Mouse (Mus musculus): ENCODE measurements at regions not wholly inside any gene's neighbourhood (a gene's known extent, or its start where the extent isn't known, plus 50 kb on each side); places are given as distances from the start of the nearest gene placed in this dataset.

GRCm38 (mm10) chr5:119944371-119944770 is 111.9 kb downstream of the Tbx5 start:
- no peak for DNase-seq (ENCODE audit: low spot score in 2 of 2)

GRCm38 (mm10) chr5:119948399-119948798 is 115.9 kb downstream of the Tbx5 start:
- DNase-seq (ENCODE audit: low spot score in 2 of 2): no peak

GRCm38 (mm10) chr5:119952085-119952484 is 119.6 kb downstream of the Tbx5 start:
- DNase-seq (ENCODE audit: low spot score in 2 of 2): no peak

GRCm38 (mm10) chr5:119953189-119953588 is 120.7 kb downstream of the Tbx5 start:
- no peak for DNase-seq (ENCODE audit: low spot score in 2 of 2)

DNA sequence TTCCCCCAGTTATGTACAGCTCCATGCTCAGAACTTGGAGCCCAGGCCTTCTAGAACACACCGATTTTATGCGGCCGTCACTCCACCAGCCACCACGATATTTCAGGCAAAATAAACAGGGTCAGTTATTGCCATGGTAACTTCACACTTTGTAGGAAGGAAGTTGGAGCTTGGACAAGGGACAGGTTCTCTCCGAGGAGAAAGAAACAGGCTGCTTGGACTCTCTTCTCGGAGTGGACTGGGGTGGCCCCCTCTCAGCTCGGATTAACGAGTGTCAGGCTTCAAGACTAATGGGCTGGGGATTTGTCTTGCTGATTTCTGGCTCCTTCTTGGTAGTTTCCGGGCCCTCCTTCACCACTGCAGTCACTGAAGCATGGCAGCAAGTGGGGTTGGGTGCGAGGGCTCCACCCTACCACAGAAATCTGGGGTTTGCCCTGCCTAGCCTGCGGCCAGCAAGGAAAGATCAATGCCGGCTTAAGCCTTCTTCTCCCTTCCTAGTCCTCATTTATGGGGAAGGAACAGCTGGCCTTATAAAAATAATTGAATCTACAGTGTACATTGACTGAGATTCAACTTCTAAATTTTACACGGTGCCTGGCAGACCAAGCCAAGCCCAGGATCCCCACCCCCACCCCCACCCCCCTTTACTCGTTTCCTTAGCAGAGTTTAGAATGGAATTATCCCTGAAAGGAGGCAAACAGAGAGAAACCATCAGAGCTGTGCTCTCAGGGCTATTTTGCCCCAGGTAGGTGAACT is 121.5 kb downstream of the Tbx5 start:
- DNase-seq (ENCODE audit: low spot score in 2 of 2): peak; percentile 28 to 48

DNA sequence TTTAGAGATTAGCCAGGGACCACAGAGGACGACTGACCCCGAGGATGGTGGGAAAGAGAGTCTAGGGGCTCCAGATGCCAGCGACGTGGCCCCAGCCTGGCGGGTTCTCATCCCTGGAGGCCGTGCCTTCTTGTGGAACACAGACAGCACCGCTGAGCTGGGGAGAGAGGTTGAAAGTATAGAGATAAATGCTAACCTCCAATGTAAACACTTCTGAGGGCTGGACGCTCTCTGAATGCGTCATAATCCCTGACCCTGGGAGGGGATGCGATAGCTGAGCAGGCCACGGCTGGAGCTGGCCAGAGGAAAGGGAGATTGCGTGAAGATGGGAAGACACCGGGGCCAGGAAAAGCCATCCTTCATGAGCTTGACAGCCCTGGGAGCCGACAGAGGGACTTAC is 126.5 kb downstream of the Tbx5 start:
- DNase-seq (ENCODE audit: low spot score in 2 of 2): no peak

- DNase-seq (ENCODE audit: low spot score in 2 of 2): no peak
Measured at GRCm38 (mm10) chr5:119964751-119965150, 132.3 kb downstream of the Tbx5 start.

DNA sequence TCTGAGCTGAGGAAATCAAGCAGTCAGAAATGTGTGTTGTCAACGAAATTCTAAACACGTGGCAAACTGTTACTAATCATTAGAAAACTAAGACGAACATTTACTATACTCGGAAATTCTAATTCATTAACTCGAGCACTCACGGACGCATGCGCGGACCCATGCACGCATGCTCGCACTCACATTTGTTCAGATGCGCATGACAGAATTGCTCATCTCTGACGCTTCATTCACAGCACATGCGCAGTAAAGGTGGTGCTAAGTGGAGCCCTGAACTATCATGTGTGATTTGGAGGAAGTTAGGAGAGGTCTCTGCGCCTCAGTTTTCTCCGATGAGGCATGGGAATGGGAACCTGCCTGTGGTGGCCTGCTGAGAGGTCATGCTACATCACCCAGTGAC is 138.8 kb downstream of the Tbx5 start:
- DNase-seq (ENCODE audit: low spot score in 2 of 2): peak; percentile 57 to 69

DNA sequence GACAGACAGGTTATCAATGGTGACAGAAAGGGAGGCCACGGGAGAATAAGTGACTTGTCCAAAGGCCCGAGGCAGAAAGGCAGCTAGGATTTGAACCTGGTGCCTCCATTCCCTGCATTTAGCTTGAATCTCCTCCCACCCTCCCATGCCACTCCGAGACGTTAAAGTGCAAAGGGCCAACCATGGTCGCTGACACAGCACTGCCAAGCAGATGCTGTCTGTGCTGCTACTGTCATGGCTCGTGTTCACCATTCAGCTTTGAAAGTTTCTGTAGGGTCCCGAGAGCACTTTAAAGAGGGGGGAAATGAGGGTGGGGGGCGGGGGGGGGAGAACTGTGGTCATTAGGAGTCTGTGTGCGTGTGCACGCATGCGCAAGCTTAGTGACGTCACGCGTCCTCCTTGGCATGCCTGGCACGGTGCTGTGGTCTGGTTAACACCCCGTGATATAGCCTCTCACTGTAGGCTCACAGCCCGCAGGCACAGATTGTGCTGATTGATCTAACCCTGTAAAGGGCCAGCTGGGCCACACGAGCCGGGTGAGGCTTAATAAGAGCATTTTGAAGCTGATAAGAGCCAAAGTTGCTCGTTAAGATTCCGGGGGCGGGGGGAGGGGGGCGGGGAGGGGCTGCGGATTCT is 140.5 kb downstream of the Tbx5 start:
- peak; percentile 77 to 79 for DNase-seq (ENCODE audit: low spot score in 2 of 2)

GRCm38 (mm10) chr5:119978096-119978715 is 138.1 kb upstream of the Rbm19 start:
- no peak for DNase-seq (ENCODE audit: low spot score in 2 of 2)

DNA sequence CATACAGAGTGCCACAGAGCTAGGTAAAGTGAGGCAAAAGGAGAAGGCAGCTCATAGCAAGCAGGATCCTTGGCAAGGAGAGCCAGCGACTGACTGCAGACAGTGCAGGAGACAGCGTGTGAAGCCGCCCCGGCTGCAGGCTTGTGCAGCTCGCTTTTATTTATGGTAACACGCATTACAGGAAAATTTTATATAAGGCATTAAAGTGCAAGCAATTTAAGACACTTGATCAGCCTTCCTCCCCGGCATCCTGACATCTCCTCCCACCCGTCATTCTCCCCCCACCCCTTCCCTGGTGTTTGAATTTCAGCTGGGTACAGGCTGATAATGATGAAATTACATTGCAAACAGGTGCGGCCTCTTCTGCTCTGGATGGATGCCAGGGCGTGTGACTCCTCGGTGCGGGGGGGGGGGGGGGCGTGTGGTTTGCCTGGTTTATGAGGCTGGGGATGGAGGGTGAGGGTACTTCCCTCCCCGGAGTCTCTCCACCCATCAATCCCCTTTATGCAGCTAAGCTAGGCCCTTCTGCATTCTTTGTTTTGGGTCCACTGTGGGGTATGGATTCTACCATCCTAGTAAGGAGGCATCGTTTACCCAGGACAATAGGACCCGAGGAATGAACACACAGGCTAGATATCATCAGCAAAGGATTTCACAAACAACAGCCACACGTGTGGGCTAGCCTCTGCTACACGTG is 135.0 kb upstream of the Rbm19 start:
- peak; percentile 57 to 58 for DNase-seq (ENCODE audit: low spot score in 2 of 2)

DNA sequence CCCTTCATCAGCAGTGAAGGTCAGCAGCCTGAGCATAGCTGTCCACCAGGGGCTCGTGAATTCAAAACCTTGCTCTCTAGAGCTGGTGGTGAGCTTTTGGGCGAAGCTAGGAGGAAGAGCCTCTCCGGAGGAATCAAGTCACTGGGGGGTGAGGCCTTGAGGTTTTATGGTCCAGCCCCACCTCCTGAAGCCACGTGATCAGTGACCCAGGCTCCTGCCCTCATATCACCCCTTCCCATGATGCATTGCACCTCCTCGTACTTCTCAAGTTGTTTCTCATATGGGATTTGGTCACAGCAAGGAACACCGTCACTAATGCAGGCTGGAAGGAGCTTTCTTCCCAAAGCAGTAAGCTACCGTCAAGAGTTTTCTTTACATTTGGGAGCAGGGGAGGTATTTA is 132.1 kb upstream of the Rbm19 start:
- no peak for DNase-seq (ENCODE audit: low spot score in 2 of 2)

GRCm38 (mm10) chr5:119992130-119992529 is 124.1 kb upstream of the Rbm19 start:
- no peak for DNase-seq (ENCODE audit: low spot score in 2 of 2)

GRCm38 (mm10) chr5:119995726-119996125 is 120.5 kb upstream of the Rbm19 start:
- no peak for DNase-seq (ENCODE audit: low spot score in 2 of 2)

DNA sequence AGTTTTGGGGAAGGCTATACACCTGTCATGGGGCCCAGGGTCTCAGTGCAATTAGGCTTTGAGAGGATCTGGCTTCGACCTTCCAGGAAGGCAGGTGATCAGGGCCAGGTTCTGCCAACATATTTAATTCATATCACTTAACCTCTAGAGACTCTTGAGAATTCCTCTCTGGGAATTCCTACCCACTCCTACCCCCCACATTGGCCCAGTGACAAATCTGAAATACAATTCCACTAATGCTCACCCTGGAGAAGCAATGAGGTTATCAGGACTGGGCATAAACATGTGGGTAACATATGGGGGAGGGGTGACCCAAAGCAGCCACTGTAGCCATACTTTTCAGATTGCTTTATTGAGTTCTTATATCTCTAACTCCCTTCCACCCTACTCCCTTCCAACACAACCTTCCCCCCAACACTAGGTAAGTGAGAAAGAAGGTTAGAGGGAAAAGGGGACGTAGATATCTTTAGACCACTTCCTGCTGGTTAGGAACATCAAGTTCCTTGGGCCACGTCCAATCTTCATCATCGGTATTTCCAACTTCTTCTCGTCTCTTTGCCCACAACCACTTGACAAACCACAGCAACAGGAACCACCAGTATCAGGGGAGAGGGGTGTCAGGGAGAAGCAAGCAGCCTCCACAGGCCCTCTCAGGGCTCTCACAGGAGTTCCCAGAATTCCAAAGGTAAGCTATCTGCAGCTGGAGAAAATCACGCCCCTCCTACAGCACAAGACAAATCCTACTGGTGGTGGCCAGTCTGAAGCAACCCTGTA is 110.4 kb upstream of the Rbm19 start:
- no peak for DNase-seq (ENCODE audit: low spot score in 2 of 2)

- no peak for DNase-seq (ENCODE audit: low spot score in 2 of 2)
Measured at GRCm38 (mm10) chr5:120007738-120008137, 108.5 kb upstream of the Rbm19 start.

DNA sequence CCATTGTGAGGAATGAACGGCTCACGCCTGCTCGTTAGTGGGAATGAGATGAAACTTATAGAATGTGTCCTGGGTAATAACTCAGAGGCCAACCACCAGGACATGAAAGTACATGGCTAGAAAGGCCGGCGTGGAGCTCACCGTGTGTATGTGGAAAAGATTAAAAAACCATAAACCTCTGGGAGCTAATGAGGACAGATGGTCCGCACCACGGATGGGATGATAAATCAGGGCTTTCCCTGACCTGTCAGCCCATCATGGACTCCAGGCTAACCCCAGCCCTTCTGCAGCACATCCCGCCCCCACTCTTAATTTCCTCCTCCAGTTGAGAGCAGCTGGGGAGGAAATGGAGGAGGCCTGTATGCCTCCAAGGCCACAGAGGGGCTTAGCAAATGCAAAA is 108.0 kb upstream of the Rbm19 start:
- no peak for DNase-seq (ENCODE audit: low spot score in 2 of 2)

DNA sequence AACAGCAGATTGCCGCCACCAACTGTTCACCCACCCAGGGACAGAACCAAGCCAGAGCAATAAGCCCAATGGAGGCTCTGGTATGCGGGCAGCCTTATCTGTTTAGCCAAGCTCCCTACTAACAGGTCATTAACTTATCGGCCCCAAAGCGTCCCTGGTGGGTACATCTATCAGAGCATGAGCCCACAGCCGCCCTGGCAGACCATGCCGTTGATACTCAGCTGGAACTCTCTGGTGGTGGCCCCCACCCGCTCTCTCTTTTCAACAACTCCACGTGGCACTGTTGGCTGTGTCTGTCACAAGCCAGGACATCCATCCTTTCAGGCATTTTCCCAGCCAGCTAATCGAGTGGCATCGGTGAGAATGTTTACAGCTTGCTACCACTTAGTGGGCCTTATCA is 100.8 kb upstream of the Rbm19 start:
- no peak for DNase-seq (ENCODE audit: low spot score in 2 of 2)

DNA sequence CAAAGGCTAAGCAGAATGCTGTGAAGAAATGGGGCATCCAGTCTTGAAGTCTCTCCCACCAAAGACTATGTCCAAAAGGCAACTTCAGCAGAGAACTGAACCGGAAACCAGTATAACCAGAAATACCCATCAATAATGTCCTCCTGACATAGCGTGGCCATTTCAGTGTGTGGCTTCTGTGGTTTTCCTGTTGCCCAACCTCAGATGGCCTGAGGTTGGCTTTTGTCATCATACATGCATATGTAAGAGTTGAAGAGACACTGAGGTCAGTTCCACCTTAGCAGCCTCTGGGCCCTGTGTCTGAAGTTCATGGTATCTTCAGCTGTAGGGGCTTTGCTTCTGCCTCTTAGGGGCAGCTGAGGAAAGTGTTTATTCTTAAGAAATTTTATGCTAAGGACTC is 98.1 kb upstream of the Rbm19 start:
- no peak for DNase-seq (ENCODE audit: low spot score in 2 of 2)

DNA sequence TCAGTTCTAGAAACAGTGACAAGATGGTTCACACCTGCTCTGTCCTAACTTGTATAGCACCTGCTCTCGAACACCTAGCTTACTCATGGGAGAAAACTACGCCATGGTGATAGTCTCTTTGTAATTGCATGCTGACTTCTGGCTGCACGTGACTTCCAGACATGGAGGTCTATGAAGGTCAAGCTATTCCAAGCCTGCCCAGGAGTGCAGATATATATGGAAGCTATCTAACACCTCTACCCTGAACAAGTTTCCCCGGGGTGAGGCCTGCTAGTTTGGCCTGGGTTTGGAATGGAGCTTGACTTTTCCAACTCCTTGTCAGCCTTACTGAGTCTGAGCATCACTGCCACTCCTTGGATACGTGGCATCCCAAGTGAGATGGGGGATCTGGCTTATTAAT is 95.5 kb upstream of the Rbm19 start:
- DNase-seq (ENCODE audit: low spot score in 2 of 2): no peak

DNA sequence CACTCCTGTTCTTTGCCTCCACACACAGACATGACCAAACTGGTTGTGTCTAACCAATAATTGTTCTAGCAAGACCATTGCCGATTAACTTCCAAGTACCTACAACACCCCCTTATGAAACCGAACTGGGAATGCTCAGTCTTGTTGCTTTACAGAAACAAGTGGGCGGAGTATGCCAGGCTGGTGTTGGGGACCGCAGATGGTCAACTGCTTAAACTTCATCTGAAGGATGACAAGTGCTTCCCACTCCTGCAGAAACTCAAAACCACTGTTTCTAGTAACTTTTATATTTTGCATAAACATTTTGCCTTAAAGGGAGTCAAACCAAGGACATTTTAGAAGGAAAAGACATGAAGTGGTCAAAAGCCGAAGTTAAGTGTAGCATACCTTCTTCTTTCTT is 94.0 kb upstream of the Rbm19 start:
- DNase-seq (ENCODE audit: low spot score in 2 of 2): no peak

DNA sequence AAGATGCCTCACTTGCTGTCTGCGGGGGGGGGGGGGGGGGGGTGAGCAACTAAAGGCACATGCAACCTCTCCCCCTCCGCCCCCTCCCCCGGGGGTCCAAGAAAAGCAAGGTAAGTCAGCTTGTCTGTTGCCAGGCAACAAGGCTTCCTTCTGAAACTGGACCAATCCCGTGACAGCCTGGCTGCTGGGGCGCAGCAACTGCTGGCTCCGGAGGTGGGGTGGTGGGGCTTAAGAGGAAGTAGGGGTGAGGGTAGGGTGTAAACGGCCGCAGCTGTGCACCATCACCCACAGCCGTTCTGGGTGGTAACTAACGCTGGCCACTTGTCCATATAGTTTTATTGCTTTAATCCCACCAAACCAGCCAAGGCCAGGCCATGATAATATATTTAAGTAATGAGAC is 92.2 kb upstream of the Rbm19 start:
- peak; percentile 82 to 88 for DNase-seq (ENCODE audit: low spot score in 2 of 2)

Measured in right cerebral cortex, postnatal 10 days (tissue).